Mouse (Mus musculus): ENCODE results near the gene Olfr531.

The Olfr531 gene

GRCm38 (mm10) chr7:140402818-140403217 lies at the start of gene Olfr531:
Gene Olfr531, minus strand, starts transcription at chr7:140402918.
- no peak for DNase-seq

GRCm38 (mm10) chr7:140443141-140443540 lies 40.4 kb upstream of the Olfr531 start:
- no peak for DNase-seq

GRCm38 (mm10) chr7:140421539-140421938 lies 18.8 kb upstream of the Olfr531 start, which contains the start of gene Olfr532:
Gene Olfr532, minus strand, starts transcription at chr7:140421639.
- no peak for DNase-seq

- no peak for DNase-seq
Measured at GRCm38 (mm10) chr7:140376911-140377310, 25.8 kb downstream of the Olfr531 start.

DNA sequence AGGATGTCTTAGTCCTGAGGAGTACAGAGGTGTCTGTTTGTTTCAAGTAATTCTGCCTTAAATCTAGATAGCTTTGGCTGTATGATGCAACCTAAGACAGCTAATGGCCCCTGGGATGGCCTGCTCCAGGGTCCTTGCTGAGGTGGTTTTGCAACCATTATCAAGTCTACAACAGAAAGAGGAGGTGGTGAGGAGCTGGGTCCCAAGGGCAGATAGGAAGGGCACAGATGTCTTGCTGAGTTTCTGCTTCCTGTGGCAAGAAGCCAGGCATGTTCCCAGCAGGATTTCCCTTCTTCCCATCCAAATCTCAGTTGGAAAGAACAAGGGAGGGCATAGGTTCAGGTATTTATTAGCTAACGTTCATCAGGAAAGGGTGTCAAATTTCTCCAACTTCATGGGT lies 26.5 kb downstream of the Olfr531 start, which contains the start of gene Olfr530:
Gene Olfr530 (minus strand): TSS at position 101 of the 400 bp plus-strand sequence.
- DNase-seq: no peak

- DNase-seq: no peak
Measured at GRCm38 (mm10) chr7:140374300-140374699, 28.4 kb downstream of the Olfr531 start.

- no peak for DNase-seq
Measured at GRCm38 (mm10) chr7:140361571-140361970, 41.1 kb downstream of the Olfr531 start, which contains the start of gene Olfr60. Gene Olfr60, minus strand, starts transcription at chr7:140361671.

All from heart, adult 11 months (tissue).